20 mouse cellular contexts compared by ENCODE assay signal in genomic region chr11:49949839-49950238, GRCm38 (mm10). TPM values are rescaled to one million over a fixed set of nuclear protein-coding genes. Genes with fewer than 3 reads are reported as not detected.
A peak's percentile ranks its signal among the peaks of the same experiment; 100 is the strongest.
DNase-seq lines count a peak whose midpoint lies in the region; ATAC-seq and TF ChIP-seq lines count a peak whose summit lies in the region.
"Had no signal": no experiment of that assay in that cellular context is flagged by ENCODE, and none has a peak within 500 bp of the region (broad histone marks: within the 10 kb centered on the region; RNA-seq: fewer than 3 reads in every experiment).

No protein-coding gene starts in this region.

- no peak overlapping the region for H3K27ac ChIP-seq in midbrain, postnatal 0 days (ENCODE audit: low read depth, low read length)
- H3K27ac ChIP-seq in midbrain, embryonic 16.5 days (ENCODE audit: low read length), result no peak overlapping the region
- H3K27ac ChIP-seq: embryonic facial prominence, embryonic 12.5 days; hindbrain, embryonic 14.5 days; liver, embryonic 12.5 days; stomach, postnatal 0 days had no signal

- peak; percentile 66 for ATAC-seq in frontal cortex, adult (ENCODE audit: low TSS enrichment)
- no peak for ATAC-seq in midbrain, postnatal 0 days (ENCODE audit: low FRiP score)
- ATAC-seq in midbrain, embryonic 16.5 days, result no peak
- ATAC-seq: liver, embryonic 12.5 days had no signal

- H3K9ac ChIP-seq in midbrain, postnatal 0 days (replicated peaks; ENCODE audit: low read length, poor library complexity, severe bottlenecking), result no peak overlapping the region
- no peak overlapping the region for H3K9ac ChIP-seq in midbrain, embryonic 16.5 days (ENCODE audit: low read depth, low read length)
- H3K9ac ChIP-seq: embryonic facial prominence, embryonic 12.5 days; hindbrain, embryonic 14.5 days; liver, embryonic 12.5 days had no signal

- no peak for TF ChIP-seq CTCF in midbrain, postnatal 0 days (IDR thresholded peaks at IDR 0.05)

- no peaks in the 10 kb centered on the region for H3K27me3 ChIP-seq in midbrain, postnatal 0 days (ENCODE audit: insufficient read depth, low read length)
- no peaks in the 10 kb centered on the region for H3K27me3 ChIP-seq in midbrain, embryonic 16.5 days (ENCODE audit: control insufficient read depth, insufficient read depth, low read depth, low read length)
- H3K27me3 ChIP-seq: embryonic facial prominence, embryonic 12.5 days had no signal

- H3K4me2 ChIP-seq in midbrain, postnatal 0 days (ENCODE audit: low read depth, low read length, poor library complexity, severe bottlenecking), result no peak overlapping the region
- H3K4me2 ChIP-seq in midbrain, embryonic 16.5 days (ENCODE audit: low read length), result no peak overlapping the region
- H3K4me2 ChIP-seq: embryonic facial prominence, embryonic 12.5 days; hindbrain, embryonic 14.5 days; liver, embryonic 12.5 days had no signal

- no peak for DNase-seq in frontal cortex, postnatal 25 days (ENCODE audit: low spot score in 2 of 2)
- peak; percentile 43 for DNase-seq in midbrain, postnatal 0 days (ENCODE audit: low spot score)
- DNase-seq in cerebellum, adult 9-11 months, result peak; percentile 69
- DNase-seq in telencephalon, adult 2 months (ENCODE audit: low read depth, low spot score), result peak; percentile 50
- no peak for DNase-seq in embryo, embryonic 11 days
- DNase-seq: adrenal gland, postnatal 10 days; kidney, adult 9 months; spleen, adult 18-20 months; thymus, postnatal 4 days had no signal

- H3K4me3 ChIP-seq in midbrain, postnatal 0 days (ENCODE audit: low read depth, low read length), result no peak overlapping the region
- H3K4me3 ChIP-seq in midbrain, embryonic 16.5 days (ENCODE audit: low read depth, low read length), result no peak overlapping the region
- H3K4me3 ChIP-seq: embryonic facial prominence, embryonic 12.5 days; liver, embryonic 12.5 days; megakaryocyte, embryonic 14.5 days; myocyte had no signal

- no peaks in the 10 kb centered on the region; the same call in 1 of the 2 replicates for H3K9me3 ChIP-seq in midbrain, postnatal 0 days (ENCODE audit: low read length)
- H3K9me3 ChIP-seq in midbrain, embryonic 16.5 days (replicated peaks; ENCODE audit: control insufficient read depth, low read length, poor library complexity, severe bottlenecking), result 0 out of 2 replicates have a peak, but pooled peaks cover 5% of the 10 kb centered on the region
- H3K9me3 ChIP-seq: liver, embryonic 12.5 days; megakaryocyte, embryonic 14.5 days had no signal

- 81% methylated on average over 5 of the region's 5 CpGs for WGBS in midbrain, postnatal 0 days
- WGBS in midbrain, embryonic 16.5 days, result 81% methylated on average over 5 of the region's 5 CpGs

- H3K36me3 ChIP-seq in midbrain, postnatal 0 days (ENCODE audit: insufficient read depth, low read length), result no peaks in the 10 kb centered on the region
- no peaks in the 10 kb centered on the region for H3K36me3 ChIP-seq in midbrain, embryonic 16.5 days (ENCODE audit: control insufficient read depth, insufficient read depth, low read length)
- H3K36me3 ChIP-seq: embryonic facial prominence, embryonic 12.5 days; liver, embryonic 12.5 days had no signal

- H3K4me1 ChIP-seq in midbrain, postnatal 0 days (ENCODE audit: insufficient read depth, low read length), result no peaks in the 10 kb centered on the region
- no peaks in the 10 kb centered on the region for H3K4me1 ChIP-seq in midbrain, embryonic 16.5 days (ENCODE audit: control insufficient read depth, insufficient read depth, low read length)
- H3K4me1 ChIP-seq: embryonic facial prominence, embryonic 12.5 days had no signal

RNA-seq across cellular contexts. Expression of gene Rasgef1c, which starts 48.2 kb away (rescaled TPM):
- total RNA-seq in midbrain, postnatal 0 days (2014; rRNA removed), result 44.8 and 45.7 TPM in 2 replicates
- polyA plus RNA-seq in midbrain, postnatal 0 days (2015; fragmentation: Nextera tagmentation; extraction: Ambion mirVana), result 42.6 and 43.3 TPM in 2 replicates
- polyA plus RNA-seq in midbrain, embryonic 16.5 days (2015; fragmentation: Nextera tagmentation; extraction: Ambion mirVana), result 33.8 and 34.2 TPM in 2 replicates
- polyA plus RNA-seq: C2C12; heart, embryonic 14.5 days; liver, embryonic 12.5 days; lung, embryonic 16.5 days; myocyte had no signal

Comparison
In these comparisons a context has a peak if more than half of its experiments do, and no peak if none do; other contexts are left out.
1. DNase-seq: peak in midbrain, postnatal 0 days (single experiment), cerebellum, adult 9-11 months (single experiment) and telencephalon, adult 2 months (single experiment); none in frontal cortex, postnatal 25 days (0 of 2) and embryo, embryonic 11 days (single experiment).